In genomic region chr12:110950151-110950550, GRCm38 (mm10) we compare ENCODE assay signal across 18 mouse cellular contexts.
"Had no signal": no experiment of that assay in that cellular context is flagged by ENCODE, and none has a peak within 500 bp of the region (broad histone marks: within the 10 kb centered on the region; RNA-seq: fewer than 3 reads in every experiment).

No protein-coding gene starts in this region.

- DNase-seq: lung, adult 18-20 months; lung, embryonic 14.5 days; lung, postnatal 10 days; lung, postnatal 4 days; midbrain, embryonic 14.5 days; retina, postnatal 1 day; right cerebral cortex, adult 18-20 months; right cerebral cortex, postnatal 25 days; right cerebral cortex, postnatal 4 days; thymus, adult 2 months; thymus, postnatal 25 days; thymus, postnatal 4 days had no signal

- H3K27me3 ChIP-seq: midbrain, embryonic 12.5 days; neural tube, embryonic 12.5 days; stomach, embryonic 15.5 days had no signal

- H3K4me1 ChIP-seq: midbrain, embryonic 10.5 days; midbrain, embryonic 12.5 days; neural tube, embryonic 12.5 days; stomach, embryonic 15.5 days had no signal

- H3K4me2 ChIP-seq: lung, embryonic 14.5 days; midbrain, embryonic 12.5 days; neural tube, embryonic 12.5 days; stomach, embryonic 15.5 days had no signal

- H3K9me3 ChIP-seq: midbrain, embryonic 10.5 days; midbrain, embryonic 12.5 days; neural tube, embryonic 12.5 days; stomach, embryonic 15.5 days had no signal

- H3K4me3 ChIP-seq: midbrain, embryonic 10.5 days; midbrain, embryonic 12.5 days; neural tube, embryonic 12.5 days; stomach, embryonic 15.5 days had no signal

- H3K27ac ChIP-seq: midbrain, embryonic 10.5 days; midbrain, embryonic 12.5 days; neural tube, embryonic 12.5 days; stomach, embryonic 15.5 days; stomach, postnatal 0 days had no signal

- H3K9ac ChIP-seq: liver, embryonic 14.5 days; lung, embryonic 14.5 days; midbrain, embryonic 12.5 days; neural tube, embryonic 12.5 days; stomach, embryonic 15.5 days had no signal
